Mouse (Mus musculus): ENCODE data around the gene Foxo1. TPM values are rescaled to one million over a fixed set of nuclear protein-coding genes. Genes with fewer than 3 reads are reported as not detected.
A peak's percentile ranks its signal among the peaks of the same experiment; 100 is the strongest.

Foxo1 gene
- polyA plus RNA-seq, 1 experiment from 2014 or later = 6.8 TPM

- Histone ChIP-seq H3K4me2 (replicated peaks; ENCODE audit: low read depth, low read length) (no peak overlapping the region), H3K9me3 (ENCODE audit: low read length) (no peaks in the 10 kb centered on the region), H3K4me1 (ENCODE audit: insufficient read depth, low read depth, low read length) (peaks cover 20% of the 10 kb centered on the region), H3K4me3 (ENCODE audit: low read depth, low read length) (no peak overlapping the region), H3K9ac (replicated peaks; ENCODE audit: low read depth) (no peak overlapping the region), H3K27me3 (replicated peaks; ENCODE audit: insufficient read depth, low read length) (no peaks in the 10 kb centered on the region), H3K27ac (ENCODE audit: low read length) (no peak overlapping the region), H3K36me3 (ENCODE audit: insufficient read depth, low read length) (no peaks in the 10 kb centered on the region)
- peak; percentile 70 for DNase-seq (ENCODE audit: low spot score)
- ATAC-seq = peak; percentile 35; the same call in 1 of the 2 replicates
- TF ChIP-seq EP300 (IDR thresholded peaks at IDR 0.05) = peak; percentile 87
- no peak for TF ChIP-seq CTCF (IDR thresholded peaks at IDR 0.05)
- 34% methylated on average over 4 of the region's 4 CpGs for WGBS
Measured at GRCm38 (mm10) chr3:52346986-52347710, 79.0 kb downstream of the Foxo1 start.

GRCm38 (mm10) chr3:52347980-52348622 is 80.0 kb downstream of the Foxo1 start:
- Histone ChIP-seq H3K27me3 (replicated peaks; ENCODE audit: insufficient read depth, low read length) (no peaks in the 10 kb centered on the region), H3K9ac (replicated peaks; ENCODE audit: low read depth) (no peak overlapping the region), H3K9me3 (ENCODE audit: low read length) (no peaks in the 10 kb centered on the region), H3K4me3 (ENCODE audit: low read depth, low read length) (no peak overlapping the region), H3K27ac (ENCODE audit: low read length) (no peak overlapping the region), H3K4me2 (replicated peaks; ENCODE audit: low read depth, low read length) (no peak overlapping the region), H3K4me1 (ENCODE audit: insufficient read depth, low read depth, low read length) (peaks cover 13% of the 10 kb centered on the region; the same call in 1 of the 2 replicates), H3K36me3 (ENCODE audit: insufficient read depth, low read length) (no peaks in the 10 kb centered on the region)
- ATAC-seq = peak; percentile 51
- TF ChIP-seq EP300 (IDR thresholded peaks at IDR 0.05) = peak; percentile 28; the same call in 1 of the 2 replicates
- TF ChIP-seq CTCF (IDR thresholded peaks at IDR 0.05) = no peak
- WGBS = 25% methylated on average over 10 of the region's 10 CpGs
- DNase-seq (ENCODE audit: low spot score) = peak; percentile 72

GRCm38 (mm10) chr3:52350636-52351035 is 82.5 kb downstream of the Foxo1 start:
- Histone ChIP-seq H3K27me3 (replicated peaks; ENCODE audit: insufficient read depth, low read length) (no peaks in the 10 kb centered on the region), H3K36me3 (ENCODE audit: insufficient read depth, low read length) (no peaks in the 10 kb centered on the region), H3K9me3 (ENCODE audit: low read length) (no peaks in the 10 kb centered on the region), H3K27ac (ENCODE audit: low read length) (no peak overlapping the region), H3K9ac (replicated peaks; ENCODE audit: low read depth) (no peak overlapping the region), H3K4me1 (ENCODE audit: insufficient read depth, low read depth, low read length) (peaks cover 13% of the 10 kb centered on the region; the same call in 1 of the 2 replicates), H3K4me3 (ENCODE audit: low read depth, low read length) (no peak overlapping the region), H3K4me2 (replicated peaks; ENCODE audit: low read depth, low read length) (no peak overlapping the region)
- TF ChIP-seq EP300 (IDR thresholded peaks at IDR 0.05) (no peak), CTCF (IDR thresholded peaks at IDR 0.05) (no peak)
- 43% methylated on average over 8 of the region's 8 CpGs for WGBS
- DNase-seq (ENCODE audit: low spot score) = no peak
- no peak for ATAC-seq

DNA sequence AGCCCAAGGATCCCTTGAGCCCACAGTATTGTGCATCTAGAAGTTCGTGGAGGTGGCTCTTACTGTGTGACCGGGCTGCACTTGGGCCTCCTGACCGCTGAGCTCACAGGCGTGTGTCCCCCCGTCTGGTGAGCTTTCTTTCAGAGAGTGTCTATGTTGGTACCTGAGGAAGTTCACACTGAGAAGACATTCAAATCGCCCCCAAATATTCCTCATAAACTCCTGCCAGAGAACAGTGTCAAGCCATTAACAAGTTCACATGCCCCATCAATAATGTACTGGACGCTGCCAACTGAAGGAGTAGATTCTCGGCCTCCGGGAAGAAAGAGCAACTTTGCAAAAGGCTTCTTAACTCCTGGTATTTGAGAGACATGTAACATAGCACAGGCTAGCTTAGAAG is 83.8 kb downstream of the Foxo1 start:
- no peak overlapping the region for H3K9ac ChIP-seq (replicated peaks; ENCODE audit: low read depth)
- no peaks in the 10 kb centered on the region for H3K27me3 ChIP-seq (replicated peaks; ENCODE audit: insufficient read depth, low read length)
- ATAC-seq = no peak
- 90% methylated on average over 9 of the region's 9 CpGs for whole genome bisulfite sequencing
- no peak for DNase-seq (ENCODE audit: low spot score)
- no peaks in the 10 kb centered on the region for H3K9me3 ChIP-seq (ENCODE audit: low read length)
- no peak overlapping the region for H3K4me2 ChIP-seq (replicated peaks; ENCODE audit: low read depth, low read length)
- no peak overlapping the region for H3K27ac ChIP-seq (ENCODE audit: low read length)
- H3K4me1 ChIP-seq (ENCODE audit: insufficient read depth, low read depth, low read length) = peaks cover 13% of the 10 kb centered on the region; the same call in 1 of the 2 replicates
- H3K4me3 ChIP-seq (ENCODE audit: low read depth, low read length) = no peak overlapping the region
- no peaks in the 10 kb centered on the region for H3K36me3 ChIP-seq (ENCODE audit: insufficient read depth, low read length)
- TF ChIP-seq CTCF (IDR thresholded peaks at IDR 0.05) (no peak), EP300 (IDR thresholded peaks at IDR 0.05) (no peak)

- DNase-seq (ENCODE audit: low spot score) = no peak
- Histone ChIP-seq H3K27me3 (replicated peaks; ENCODE audit: insufficient read depth, low read length) (no peaks in the 10 kb centered on the region), H3K36me3 (ENCODE audit: insufficient read depth, low read length) (no peaks in the 10 kb centered on the region), H3K9me3 (ENCODE audit: low read length) (no peaks in the 10 kb centered on the region), H3K4me1 (ENCODE audit: insufficient read depth, low read depth, low read length) (no peaks in the 10 kb centered on the region), H3K27ac (ENCODE audit: low read length) (no peak overlapping the region), H3K9ac (replicated peaks; ENCODE audit: low read depth) (no peak overlapping the region), H3K4me2 (replicated peaks; ENCODE audit: low read depth, low read length) (no peak overlapping the region), H3K4me3 (ENCODE audit: low read depth, low read length) (no peak overlapping the region)
- 62% methylated on average over 7 of the region's 7 CpGs for WGBS
- TF ChIP-seq EP300 (IDR thresholded peaks at IDR 0.05) (no peak), CTCF (IDR thresholded peaks at IDR 0.05) (no peak)
- ATAC-seq = no peak
Measured at GRCm38 (mm10) chr3:52354203-52354602, 86.1 kb downstream of the Foxo1 start.

DNA sequence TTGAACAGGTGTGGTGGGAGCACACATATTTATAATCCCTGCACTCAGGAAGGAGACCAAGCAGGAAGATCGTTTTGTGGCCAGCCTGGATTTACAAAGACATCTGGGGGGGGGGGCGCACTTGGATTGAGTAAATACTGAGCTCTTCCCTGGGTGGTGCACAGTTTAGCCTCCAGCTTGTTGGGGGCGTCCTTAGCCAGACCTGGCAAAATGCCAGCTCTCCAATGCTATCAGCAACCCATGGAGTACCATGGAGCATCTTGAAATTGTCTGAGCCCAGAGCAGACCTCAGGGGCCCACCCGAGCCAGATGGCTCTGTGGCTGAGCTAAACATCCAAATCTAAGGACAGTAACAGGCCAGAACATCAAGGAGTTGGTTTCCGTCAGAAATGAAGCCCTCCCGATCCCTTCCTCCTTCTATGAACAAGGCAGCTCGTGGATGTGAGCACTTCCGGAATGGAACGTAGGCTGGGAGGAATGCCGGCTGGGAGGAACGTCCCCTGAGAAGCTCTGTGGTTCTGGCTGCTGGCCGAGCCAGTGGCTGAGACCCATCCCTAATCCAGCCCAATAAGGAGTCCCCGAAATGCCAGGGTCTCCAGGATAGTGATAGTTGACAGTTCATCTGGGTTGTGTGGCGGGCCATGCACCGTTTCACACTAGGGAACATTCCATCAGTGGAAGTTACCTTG is 89.3 kb downstream of the Foxo1 start:
- Histone ChIP-seq H3K4me3 (ENCODE audit: low read depth, low read length) (no peak overlapping the region), H3K36me3 (ENCODE audit: insufficient read depth, low read length) (no peaks in the 10 kb centered on the region), H3K27me3 (replicated peaks; ENCODE audit: insufficient read depth, low read length) (no peaks in the 10 kb centered on the region), H3K4me1 (ENCODE audit: insufficient read depth, low read depth, low read length) (no peaks in the 10 kb centered on the region), H3K27ac (ENCODE audit: low read length) (no peak overlapping the region), H3K4me2 (replicated peaks; ENCODE audit: low read depth, low read length) (no peak overlapping the region), H3K9ac (replicated peaks; ENCODE audit: low read depth) (no peak overlapping the region), H3K9me3 (ENCODE audit: low read length) (no peaks in the 10 kb centered on the region)
- no peak for ATAC-seq
- no peak for TF ChIP-seq EP300 (IDR thresholded peaks at IDR 0.05)
- TF ChIP-seq CTCF (IDR thresholded peaks at IDR 0.05) = no peak
- 71% methylated on average over 15 of the region's 15 CpGs for WGBS
- DNase-seq (ENCODE audit: low spot score) = no peak

Data from lung, postnatal 0 days (tissue).